Mouse (Mus musculus): ENCODE results near the gene Mpig6b.

The Mpig6b gene

GRCm38 (mm10) chr17:35088151-35088550 lies 22.2 kb upstream of the Mpig6b start:
- DNase-seq (ENCODE audit: low read depth, low spot score), result no peak

- no peak for DNase-seq (ENCODE audit: low read depth, low spot score)
Measured at GRCm38 (mm10) chr17:35085208-35085865, 19.4 kb upstream of the Mpig6b start, which contains the start of gene Ly6g6f. Gene Ly6g6f, minus strand, starts transcription at chr17:35085610.

- no peak for DNase-seq (ENCODE audit: low read depth, low spot score)
Measured at GRCm38 (mm10) chr17:35083929-35084497, 18.0 kb upstream of the Mpig6b start.

- DNase-seq (ENCODE audit: low read depth, low spot score), result no peak
Measured at GRCm38 (mm10) chr17:35082841-35083576, 17.0 kb upstream of the Mpig6b start.

- DNase-seq (ENCODE audit: low read depth, low spot score), result no peak
Measured at GRCm38 (mm10) chr17:35080710-35081109, 14.7 kb upstream of the Mpig6b start.

GRCm38 (mm10) chr17:35080248-35080647 lies 14.3 kb upstream of the Mpig6b start:
- no peak for DNase-seq (ENCODE audit: low read depth, low spot score)

- DNase-seq (ENCODE audit: low read depth, low spot score), result no peak
Measured at GRCm38 (mm10) chr17:35079778-35080177, 13.8 kb upstream of the Mpig6b start.

- DNase-seq (ENCODE audit: low read depth, low spot score), result no peak
Measured at GRCm38 (mm10) chr17:35077786-35078233, 11.8 kb upstream of the Mpig6b start, which contains the start of gene Ly6g6d. Gene Ly6g6d, minus strand, starts transcription at chr17:35078065.

- no peak for DNase-seq (ENCODE audit: low read depth, low spot score)
Measured at GRCm38 (mm10) chr17:35077285-35077684, 11.3 kb upstream of the Mpig6b start.

- no peak for DNase-seq (ENCODE audit: low read depth, low spot score)
Measured at GRCm38 (mm10) chr17:35076507-35077176, 10.7 kb upstream of the Mpig6b start, which contains the start of gene Ly6g6e. Gene Ly6g6e, plus strand, starts transcription at chr17:35076902.

- no peak for DNase-seq (ENCODE audit: low read depth, low spot score)
Measured at GRCm38 (mm10) chr17:35074097-35074496, 8.1 kb upstream of the Mpig6b start.

- DNase-seq (ENCODE audit: low read depth, low spot score), result no peak
Measured at GRCm38 (mm10) chr17:35071454-35071853, 5.5 kb upstream of the Mpig6b start.

- no peak for DNase-seq (ENCODE audit: low read depth, low spot score)
Measured at GRCm38 (mm10) chr17:35070556-35071229, 4.7 kb upstream of the Mpig6b start.

GRCm38 (mm10) chr17:35068213-35068914 lies 2.4 kb upstream of the Mpig6b start:
- no peak for DNase-seq (ENCODE audit: low read depth, low spot score)

GRCm38 (mm10) chr17:35064951-35065947 lies 735 bp downstream of the Mpig6b start, which contains the start of gene Ly6g6c:
Gene Ly6g6c, plus strand, starts transcription at chr17:35065388.
- no peak for DNase-seq (ENCODE audit: low read depth, low spot score)

GRCm38 (mm10) chr17:35064378-35064877 lies 1.6 kb downstream of the Mpig6b start:
- no peak for DNase-seq (ENCODE audit: low read depth, low spot score)

- DNase-seq (ENCODE audit: low read depth, low spot score), result no peak
Measured at GRCm38 (mm10) chr17:35063466-35063865, 2.5 kb downstream of the Mpig6b start.

GRCm38 (mm10) chr17:35061299-35061698 lies 4.7 kb downstream of the Mpig6b start:
- no peak for DNase-seq (ENCODE audit: low read depth, low spot score)

GRCm38 (mm10) chr17:35060737-35061297 lies 5.2 kb downstream of the Mpig6b start:
- no peak for DNase-seq (ENCODE audit: low read depth, low spot score)

Measured in embryo, embryonic 11.5 days (tissue).